Mouse (Mus musculus): Measurements from ENCODE around the gene Atg5. TPM values are rescaled to one million over a fixed set of nuclear protein-coding genes. Genes with fewer than 3 reads are reported as not detected.

Gene Atg5
- total and polyA plus RNA-seq, 2 experiments from 2014 or later, result 20.0 to 25.2 TPM

DNA sequence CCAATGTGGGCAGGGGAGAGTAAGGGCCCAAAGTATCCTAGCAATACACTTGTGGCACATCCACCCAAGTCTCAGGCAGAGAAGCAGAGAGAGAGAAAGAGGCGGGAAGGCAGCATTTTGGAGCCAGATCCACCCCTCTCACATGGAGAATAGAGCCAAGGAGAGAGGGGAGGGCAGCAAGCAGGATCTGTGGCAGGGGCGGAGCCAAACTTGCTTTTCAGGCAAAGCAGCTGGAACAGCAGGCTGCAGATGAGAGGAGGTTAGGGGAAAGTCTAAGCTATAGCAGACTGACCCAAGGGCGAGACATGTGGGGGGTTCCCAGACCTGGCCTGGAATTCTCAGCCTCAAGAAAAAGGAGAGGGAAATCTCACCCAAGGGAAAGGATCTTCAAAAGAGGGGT, 2.3 kb upstream of the Atg5 start:
- Histone ChIP-seq H3K36me3 (replicated peaks; ENCODE audit: control insufficient read depth, insufficient read depth, low read length) (no peaks in the 10 kb centered on the region), H3K9me3 (replicated peaks; ENCODE audit: control insufficient read depth, low read length) (no peaks in the 10 kb centered on the region), H3K4me3 (ENCODE audit: low read depth, low read length) (no peak overlapping the region), H3K4me1 (ENCODE audit: control insufficient read depth, insufficient read depth) (peaks cover 12% of the 10 kb centered on the region; the same call in 1 of the 2 replicates), H3K27me3 (ENCODE audit: control insufficient read depth, insufficient read depth, low read length) (no peaks in the 10 kb centered on the region), H3K4me2 (ENCODE audit: low read depth, low read length) (no peak overlapping the region), H3K9ac (replicated peaks; ENCODE audit: low read depth, low read length) (no peak overlapping the region), H3K27ac (ENCODE audit: low read depth) (no peak overlapping the region)
- no peak for TF ChIP-seq EP300 (IDR thresholded peaks at IDR 0.05; ENCODE audit: low read depth)
- ATAC-seq (ENCODE audit: insufficient read depth, low read depth) (no peak), DNase-seq (ENCODE audit: low spot score) (no peak)
- 85% methylated on average over 3 of the region's 3 CpGs for WGBS

- no peaks in the 10 kb centered on the region for H3K9me3 ChIP-seq (replicated peaks; ENCODE audit: control insufficient read depth, low read length)
- TF ChIP-seq EP300 (IDR thresholded peaks at IDR 0.05; ENCODE audit: low read depth) (no peak), CTCF (IDR thresholded peaks at IDR 0.05; ENCODE audit: low read depth) (no peak)
- no peaks in the 10 kb centered on the region for H3K36me3 ChIP-seq (replicated peaks; ENCODE audit: control insufficient read depth, insufficient read depth, low read length)
- H3K4me1 ChIP-seq (ENCODE audit: control insufficient read depth, insufficient read depth), result peaks cover 12% of the 10 kb centered on the region; the same call in 1 of the 2 replicates
- no peak overlapping the region for H3K9ac ChIP-seq (replicated peaks; ENCODE audit: low read depth, low read length)
- H3K4me2 ChIP-seq (ENCODE audit: low read depth, low read length), result no peak overlapping the region
- ATAC-seq (ENCODE audit: insufficient read depth, low read depth) (no peak), DNase-seq (ENCODE audit: low spot score) (no peak)
- H3K27me3 ChIP-seq (ENCODE audit: control insufficient read depth, insufficient read depth, low read length), result no peaks in the 10 kb centered on the region
- H3K4me3 ChIP-seq (ENCODE audit: low read depth, low read length), result no peak overlapping the region
- H3K27ac ChIP-seq (ENCODE audit: low read depth), result no peak overlapping the region
Observed at GRCm38 (mm10) chr10:44266561-44266960, 1.6 kb upstream of the Atg5 start.

- no peaks in the 10 kb centered on the region for H3K9me3 ChIP-seq (replicated peaks; ENCODE audit: control insufficient read depth, low read length)
- peak overlapping the region; percentile 91 for H3K9ac ChIP-seq (replicated peaks; ENCODE audit: low read depth, low read length)
- TF ChIP-seq CTCF (IDR thresholded peaks at IDR 0.05; ENCODE audit: low read depth), result no peak
- no peak for TF ChIP-seq EP300 (IDR thresholded peaks at IDR 0.05; ENCODE audit: low read depth)
- WGBS, result 4% methylated on average over 11 of the region's 11 CpGs
- H3K4me1 ChIP-seq (ENCODE audit: control insufficient read depth, insufficient read depth), result peaks cover 12% of the 10 kb centered on the region; the same call in 1 of the 2 replicates
- peak overlapping the region; percentile 99 for H3K4me3 ChIP-seq (ENCODE audit: low read depth, low read length)
- H3K4me2 ChIP-seq (ENCODE audit: low read depth, low read length), result peak overlapping the region; percentile 77
- H3K36me3 ChIP-seq (replicated peaks; ENCODE audit: control insufficient read depth, insufficient read depth, low read length), result no peaks in the 10 kb centered on the region
- ATAC-seq (ENCODE audit: insufficient read depth, low read depth) (no peak), DNase-seq (ENCODE audit: low spot score) (no peak)
- no peaks in the 10 kb centered on the region for H3K27me3 ChIP-seq (ENCODE audit: control insufficient read depth, insufficient read depth, low read length)
- peak overlapping the region; percentile 96 for H3K27ac ChIP-seq (ENCODE audit: low read depth)
Observed at GRCm38 (mm10) chr10:44267426-44268142, 574 bp upstream of the Atg5 start.

- 60% methylated on average over 2 of the region's 2 CpGs for WGBS
- peak overlapping the region; percentile 91 for H3K9ac ChIP-seq (replicated peaks; ENCODE audit: low read depth, low read length)
- H3K4me2 ChIP-seq (ENCODE audit: low read depth, low read length), result peak overlapping the region; percentile 77
- peak overlapping the region; percentile 99 for H3K4me3 ChIP-seq (ENCODE audit: low read depth, low read length)
- H3K27ac ChIP-seq (ENCODE audit: low read depth), result 0 out of 2 replicates have a peak overlapping the region, but pooled peaks have one; percentile 96
- peaks cover 12% of the 10 kb centered on the region; the same call in 1 of the 2 replicates for H3K4me1 ChIP-seq (ENCODE audit: control insufficient read depth, insufficient read depth)
- no peaks in the 10 kb centered on the region for H3K36me3 ChIP-seq (replicated peaks; ENCODE audit: control insufficient read depth, insufficient read depth, low read length)
- no peaks in the 10 kb centered on the region for H3K27me3 ChIP-seq (ENCODE audit: control insufficient read depth, insufficient read depth, low read length)
- DNase-seq (ENCODE audit: low spot score) (no peak), ATAC-seq (ENCODE audit: insufficient read depth, low read depth) (no peak)
- no peaks in the 10 kb centered on the region for H3K9me3 ChIP-seq (replicated peaks; ENCODE audit: control insufficient read depth, low read length)
- no peak for TF ChIP-seq EP300 (IDR thresholded peaks at IDR 0.05; ENCODE audit: low read depth)
- TF ChIP-seq CTCF (IDR thresholded peaks at IDR 0.05; ENCODE audit: low read depth), result no peak
Observed at GRCm38 (mm10) chr10:44269211-44269610, 1.1 kb downstream of the Atg5 start.

DNA sequence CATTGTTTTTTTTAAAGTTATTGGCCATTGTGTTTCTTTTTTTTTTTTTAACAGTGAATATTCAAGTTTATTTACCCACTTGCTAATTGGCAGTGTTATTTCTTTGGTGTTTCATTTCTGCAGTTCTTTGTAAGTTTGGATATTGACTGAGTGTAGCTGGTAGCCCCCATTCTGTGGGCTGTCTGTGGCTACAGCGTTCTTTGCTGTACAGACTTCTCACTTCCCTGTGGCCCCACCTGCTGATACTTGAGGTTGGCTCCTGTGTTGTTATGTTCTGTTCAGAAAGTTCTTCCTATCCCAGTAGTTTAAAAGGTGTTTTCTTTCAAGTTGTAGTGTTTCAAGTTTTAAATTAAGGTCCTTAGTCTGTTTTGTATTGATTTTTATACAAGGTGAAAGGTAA, 14.2 kb downstream of the Atg5 start:
- no peak overlapping the region for H3K9ac ChIP-seq (replicated peaks; ENCODE audit: low read depth, low read length)
- ATAC-seq (ENCODE audit: insufficient read depth, low read depth) (no peak), DNase-seq (ENCODE audit: low spot score) (no peak)
- peaks cover 12% of the 10 kb centered on the region for H3K36me3 ChIP-seq (replicated peaks; ENCODE audit: control insufficient read depth, insufficient read depth, low read length)
- H3K4me3 ChIP-seq (ENCODE audit: low read depth, low read length), result no peak overlapping the region
- H3K27ac ChIP-seq (ENCODE audit: low read depth), result no peak overlapping the region
- H3K4me1 ChIP-seq (ENCODE audit: control insufficient read depth, insufficient read depth), result no peaks in the 10 kb centered on the region
- H3K4me2 ChIP-seq (ENCODE audit: low read depth, low read length), result no peak overlapping the region
- H3K27me3 ChIP-seq (ENCODE audit: control insufficient read depth, insufficient read depth, low read length), result no peaks in the 10 kb centered on the region
- WGBS, result 73% methylated on average over 1 of the region's 1 CpGs
- TF ChIP-seq CTCF (IDR thresholded peaks at IDR 0.05; ENCODE audit: low read depth), result no peak
- no peak for TF ChIP-seq EP300 (IDR thresholded peaks at IDR 0.05; ENCODE audit: low read depth)
- H3K9me3 ChIP-seq (replicated peaks; ENCODE audit: control insufficient read depth, low read length), result no peaks in the 10 kb centered on the region

- no peak for ATAC-seq (ENCODE audit: insufficient read depth, low read depth)
Observed at GRCm38 (mm10) chr10:44285106-44285505, 16.9 kb downstream of the Atg5 start.

More at GRCm38 (mm10) chr10:44285106-44285505, 16.9 kb downstream of the Atg5 start:
- 45% methylated on average over 1 of the region's 1 CpGs for WGBS
- Histone ChIP-seq H3K27ac (ENCODE audit: low read depth) (no peak overlapping the region), H3K4me1 (ENCODE audit: control insufficient read depth, insufficient read depth) (no peaks in the 10 kb centered on the region), H3K4me3 (ENCODE audit: low read depth, low read length) (no peak overlapping the region), H3K36me3 (replicated peaks; ENCODE audit: control insufficient read depth, insufficient read depth, low read length) (peaks cover 30% of the 10 kb centered on the region), H3K9ac (replicated peaks; ENCODE audit: low read depth, low read length) (no peak overlapping the region), H3K27me3 (ENCODE audit: control insufficient read depth, insufficient read depth, low read length) (no peaks in the 10 kb centered on the region), H3K9me3 (replicated peaks; ENCODE audit: control insufficient read depth, low read length) (no peaks in the 10 kb centered on the region), H3K4me2 (ENCODE audit: low read depth, low read length) (no peak overlapping the region)
- DNase-seq (ENCODE audit: low spot score), result no peak
- TF ChIP-seq EP300 (IDR thresholded peaks at IDR 0.05; ENCODE audit: low read depth), result no peak
- no peak for TF ChIP-seq CTCF (IDR thresholded peaks at IDR 0.05; ENCODE audit: low read depth)

All from heart, postnatal 0 days (tissue).